Mouse (Mus musculus): Measurements from ENCODE around the gene Ppih.

The Ppih gene

GRCm38 (mm10) chr4:119320131-119320830, at the start of gene Ppih:
Ppih (minus strand) TSS chr4:119320546.
- DNase-seq (ENCODE audit: low read depth, low spot score): peak; percentile 86

- DNase-seq (ENCODE audit: low read depth, low spot score): no peak
These were observed 49.1 kb upstream of the Ppih start for GRCm38 (mm10) chr4:119369460-119369859.

GRCm38 (mm10) chr4:119366758-119367526, 46.6 kb upstream of the Ppih start:
- DNase-seq (ENCODE audit: low read depth, low spot score): no peak

GRCm38 (mm10) chr4:119362231-119362630, 41.9 kb upstream of the Ppih start:
- no peak for DNase-seq (ENCODE audit: low read depth, low spot score)

GRCm38 (mm10) chr4:119359196-119359971, 39.0 kb upstream of the Ppih start:
- no peak for DNase-seq (ENCODE audit: low read depth, low spot score)

GRCm38 (mm10) chr4:119345508-119345907, 25.2 kb upstream of the Ppih start:
- DNase-seq (ENCODE audit: low read depth, low spot score): no peak

- DNase-seq (ENCODE audit: low read depth, low spot score): peak; percentile 71
These were observed 18.6 kb upstream of the Ppih start for GRCm38 (mm10) chr4:119338861-119339361.

GRCm38 (mm10) chr4:119338422-119338821, 18.1 kb upstream of the Ppih start:
- peak; percentile 37 for DNase-seq (ENCODE audit: low read depth, low spot score)

GRCm38 (mm10) chr4:119333487-119333886, 13.1 kb upstream of the Ppih start:
- DNase-seq (ENCODE audit: low read depth, low spot score): no peak

- DNase-seq (ENCODE audit: low read depth, low spot score): no peak
These were observed 677 bp upstream of the Ppih start for GRCm38 (mm10) chr4:119320896-119321550.

- DNase-seq (ENCODE audit: low read depth, low spot score): no peak
These were observed 6.6 kb downstream of the Ppih start for GRCm38 (mm10) chr4:119313756-119314155.

GRCm38 (mm10) chr4:119305418-119305817, 14.9 kb downstream of the Ppih start:
- no peak for DNase-seq (ENCODE audit: low read depth, low spot score)

GRCm38 (mm10) chr4:119303291-119303690, 17.1 kb downstream of the Ppih start:
- no peak for DNase-seq (ENCODE audit: low read depth, low spot score)

GRCm38 (mm10) chr4:119301777-119302176, 18.6 kb downstream of the Ppih start:
- DNase-seq (ENCODE audit: low read depth, low spot score): no peak

- no peak for DNase-seq (ENCODE audit: low read depth, low spot score)
These were observed 19.6 kb downstream of the Ppih start for GRCm38 (mm10) chr4:119300761-119301160.

- no peak for DNase-seq (ENCODE audit: low read depth, low spot score)
These were observed 23.0 kb downstream of the Ppih start for GRCm38 (mm10) chr4:119297361-119297760.

- DNase-seq (ENCODE audit: low read depth, low spot score): no peak
These were observed 25.3 kb downstream of the Ppih start for GRCm38 (mm10) chr4:119295134-119295453.

- peak; percentile 99 for DNase-seq (ENCODE audit: low read depth, low spot score)
These were observed 25.8 kb downstream of the Ppih start, which contains the start of gene Ybx1 for GRCm38 (mm10) chr4:119294415-119295133. Ybx1 (minus strand) TSS chr4:119294604.

GRCm38 (mm10) chr4:119293574-119294258, 26.6 kb downstream of the Ppih start:
- DNase-seq (ENCODE audit: low read depth, low spot score): no peak

Data from brain, embryonic 18.5 days (tissue).